Mouse (Mus musculus): Measurements from ENCODE around the gene Nhlh1. TPM values are rescaled to one million over a fixed set of nuclear protein-coding genes. Genes with fewer than 3 reads are reported as not detected.

The Nhlh1 gene
- total RNA-seq, 2 experiments from 2014 or later, result not detected

DNA sequence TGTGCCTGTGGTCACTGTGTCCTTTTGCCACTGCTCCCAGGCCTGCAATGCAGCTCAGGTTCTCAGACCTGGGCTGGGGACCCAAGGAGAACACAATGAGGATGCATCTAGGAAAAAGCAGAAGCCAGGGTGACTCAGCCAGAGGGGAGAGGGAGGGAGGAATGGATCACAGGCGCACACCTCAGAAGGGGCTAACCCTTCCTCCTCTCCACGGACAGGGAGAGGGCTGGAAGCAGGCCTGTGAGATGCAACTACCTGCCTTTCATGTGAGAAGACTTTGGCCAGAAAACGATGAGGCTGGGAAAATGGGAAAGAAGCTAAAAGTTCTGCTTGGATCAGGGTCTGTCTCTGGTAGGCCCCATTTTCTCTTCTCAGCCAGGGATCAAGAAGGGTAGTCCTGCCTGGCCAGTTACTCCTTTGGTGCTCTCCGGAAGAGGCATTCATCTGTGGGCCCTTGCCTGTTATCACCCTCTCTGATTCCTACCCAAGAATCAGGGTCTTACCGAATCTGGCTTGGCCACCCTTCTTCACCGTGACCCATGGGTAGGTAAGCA lies 39.8 kb downstream of the Nhlh1 start:
- peak; percentile 57; the same call in 1 of the 2 replicates for ATAC-seq (replicated peaks; ENCODE audit: poor library complexity)

DNA sequence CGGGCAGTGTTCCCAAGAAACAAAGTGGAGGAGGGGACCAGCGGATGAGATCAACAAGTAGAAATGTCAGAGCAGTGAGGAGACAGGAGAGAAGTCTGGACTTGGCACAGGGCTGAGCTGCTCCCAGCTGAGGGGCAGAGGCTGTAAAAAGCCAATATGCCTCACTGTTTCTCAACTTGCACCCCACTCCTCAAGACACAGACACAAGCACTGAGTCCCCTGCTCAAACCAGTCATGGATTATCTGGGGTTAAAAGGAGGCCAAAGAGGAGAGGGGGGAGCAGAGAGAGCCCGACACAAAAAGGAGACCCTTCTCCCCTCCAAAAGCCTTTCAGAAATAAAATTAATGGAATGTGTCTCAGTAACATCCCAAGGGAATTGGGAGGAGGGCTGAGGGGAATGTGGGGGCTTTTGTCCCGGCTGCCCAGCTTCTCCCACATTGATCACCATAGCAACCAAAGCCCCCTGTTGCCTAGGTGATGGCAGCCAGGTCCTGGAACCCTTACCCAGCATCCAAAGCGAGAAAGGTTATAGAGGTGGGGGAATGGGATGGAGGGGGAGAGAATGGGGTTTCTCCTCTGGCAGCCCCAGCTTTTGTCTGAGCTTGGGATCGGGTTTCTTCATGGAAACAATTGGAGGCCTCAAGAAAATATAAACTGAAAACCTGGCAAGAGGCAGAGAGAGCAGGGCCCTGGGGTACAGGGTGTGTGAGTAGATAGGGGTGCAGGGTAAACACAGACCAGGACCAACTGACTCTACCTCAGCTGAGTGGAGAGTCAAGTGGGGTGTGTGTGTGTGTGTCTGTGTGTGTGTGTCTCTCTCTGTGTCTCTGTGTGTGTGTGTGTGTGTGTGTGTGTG lies 40.5 kb downstream of the Nhlh1 start:
- no peak for ATAC-seq (replicated peaks; ENCODE audit: poor library complexity)

DNA sequence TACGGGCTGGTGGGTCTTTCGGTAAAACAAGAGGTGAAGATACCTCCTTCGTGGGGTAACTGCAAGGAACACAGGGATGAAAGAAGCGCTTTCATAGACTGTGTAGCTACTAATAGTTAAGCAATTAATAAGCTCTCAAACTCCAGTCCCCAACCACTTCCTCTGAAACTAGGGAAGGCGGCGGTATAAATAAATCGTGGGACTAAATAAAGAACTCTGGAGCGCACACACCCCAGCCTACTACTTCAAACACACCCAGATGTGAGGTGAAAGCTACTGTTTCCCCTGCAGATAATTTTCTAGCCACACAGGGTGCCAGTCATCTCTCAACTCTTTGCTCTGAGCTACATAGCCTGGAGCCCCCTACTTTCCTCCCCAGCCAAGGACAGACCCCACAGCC lies 41.3 kb downstream of the Nhlh1 start:
- ATAC-seq (replicated peaks; ENCODE audit: poor library complexity), result peak; percentile 47; the same call in 1 of the 2 replicates

DNA sequence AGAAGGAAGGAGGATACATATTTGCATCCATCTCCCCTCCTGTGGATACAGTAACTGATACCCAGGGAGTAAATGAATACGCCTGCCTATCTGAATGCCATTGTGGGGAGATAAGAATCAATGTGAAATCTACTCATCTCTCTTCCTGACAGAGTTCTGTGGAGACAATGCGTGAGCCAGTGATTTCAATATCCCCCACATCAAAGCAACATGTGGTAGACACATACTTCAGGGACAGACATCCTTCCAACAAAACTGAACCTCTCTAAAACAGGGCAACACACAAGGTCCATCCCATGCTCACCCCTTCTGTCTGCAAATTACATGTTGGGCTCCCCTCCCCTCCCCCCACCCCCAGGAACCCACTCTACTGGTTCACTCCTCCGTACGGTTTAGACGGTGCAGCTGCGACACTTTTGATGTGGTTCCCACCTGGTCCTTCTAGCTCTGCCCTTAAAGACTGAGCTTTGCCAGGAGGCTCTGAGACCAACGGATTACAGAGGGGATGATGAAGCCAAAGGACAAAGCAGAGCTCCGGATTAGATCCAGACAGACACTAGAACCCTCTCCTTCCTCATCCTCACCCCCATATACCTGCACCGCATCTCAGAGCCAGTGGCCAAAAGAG lies 41.9 kb downstream of the Nhlh1 start:
- no peak for ATAC-seq (replicated peaks; ENCODE audit: poor library complexity)

DNA sequence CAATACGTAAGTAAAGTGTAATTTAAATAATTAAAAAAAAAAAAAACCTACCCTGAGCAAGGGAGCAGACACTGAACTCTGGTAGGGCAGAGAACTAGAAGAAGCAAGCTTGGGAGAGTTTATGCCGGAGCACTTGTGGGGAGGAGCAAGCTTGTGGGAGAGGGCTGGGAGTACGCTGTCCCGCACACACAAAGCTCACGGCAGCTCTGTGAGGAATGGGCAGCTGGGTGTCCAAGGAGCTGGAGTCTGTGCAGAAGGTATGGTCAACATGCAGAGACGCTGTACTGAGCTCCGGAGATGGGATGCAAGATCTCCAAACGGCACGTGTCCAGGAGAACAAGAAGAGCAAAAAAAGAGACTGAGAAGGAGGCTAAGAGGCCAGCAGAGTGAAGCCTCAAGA lies 42.6 kb downstream of the Nhlh1 start:
- no peak for ATAC-seq (replicated peaks; ENCODE audit: poor library complexity)

DNA sequence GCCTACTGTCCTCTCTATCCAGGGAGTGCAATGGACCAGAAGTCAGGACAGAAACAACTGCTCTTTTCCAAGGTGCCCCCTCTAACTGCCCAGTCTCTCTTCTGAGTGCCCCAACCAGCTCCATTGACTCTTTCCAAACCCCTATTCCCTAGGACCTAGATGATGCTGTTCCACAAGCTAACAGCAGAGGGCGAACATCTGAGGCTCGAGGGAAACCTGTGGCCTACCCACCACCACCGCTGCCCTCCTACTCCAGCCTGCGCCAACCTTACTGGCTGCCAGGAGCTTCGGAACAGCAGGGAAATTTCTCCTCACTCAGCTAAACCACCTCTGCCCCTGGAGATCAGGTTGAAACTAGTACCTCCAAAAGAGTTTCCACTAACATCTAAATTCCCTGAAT lies 45.3 kb downstream of the Nhlh1 start:
- ATAC-seq (replicated peaks; ENCODE audit: poor library complexity), result peak; percentile 94

DNA sequence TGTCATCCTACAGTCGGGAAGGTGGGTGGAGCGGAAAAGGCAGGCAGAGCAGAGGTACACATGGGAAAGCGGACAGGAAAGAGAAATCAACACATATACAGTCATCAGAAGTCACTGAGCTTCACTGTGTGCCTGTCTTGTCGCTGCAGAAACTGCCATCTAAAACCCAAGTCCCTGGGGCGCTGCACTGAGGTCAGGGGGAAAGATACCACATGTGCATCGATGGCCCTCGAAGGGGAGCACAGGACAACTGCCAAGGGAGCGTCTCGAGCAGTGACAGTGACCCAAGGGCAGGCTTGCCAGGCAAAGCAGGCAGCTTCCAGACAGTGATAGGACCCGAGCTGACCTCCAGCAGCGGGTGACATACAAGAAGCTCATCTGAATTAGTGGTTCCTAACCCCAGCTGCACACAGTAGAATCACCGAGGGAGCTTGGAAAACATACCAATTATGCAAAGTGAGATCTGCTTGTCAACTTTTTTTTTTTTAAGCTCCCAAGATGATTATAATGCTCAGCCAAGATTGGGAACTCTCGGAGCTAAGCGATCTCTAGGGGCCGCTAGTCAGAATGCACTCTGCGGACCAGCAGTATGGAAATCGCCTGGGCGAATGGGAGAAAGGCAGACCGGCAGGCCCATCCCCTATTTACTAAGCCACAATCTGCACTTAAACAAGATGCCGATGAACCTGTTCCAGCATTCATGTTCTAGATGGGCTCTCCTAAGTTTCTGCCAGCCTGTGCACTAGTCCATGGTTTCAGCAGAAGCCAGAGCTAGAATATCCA lies 47.1 kb downstream of the Nhlh1 start:
- no peak for ATAC-seq (replicated peaks; ENCODE audit: poor library complexity)

DNA sequence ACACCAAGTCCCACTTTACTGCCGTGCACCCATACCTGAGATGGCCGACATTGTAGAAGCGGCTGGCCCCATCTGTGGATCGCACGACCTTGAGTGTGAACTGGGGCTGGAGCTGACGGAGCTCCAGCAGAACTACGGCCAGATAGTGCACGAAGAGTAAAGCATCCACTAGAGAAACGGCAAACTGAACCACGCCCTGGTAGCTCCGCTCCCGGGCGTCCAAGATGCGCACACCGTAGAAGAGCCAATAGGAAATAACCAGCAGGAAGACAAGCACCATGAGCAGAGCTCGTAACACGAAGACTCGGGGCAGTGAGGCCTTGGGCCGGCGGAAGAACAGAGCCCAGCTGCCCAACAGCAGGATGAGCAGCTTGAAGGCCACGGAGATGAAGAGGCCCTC lies 48.0 kb downstream of the Nhlh1 start:
- no peak for ATAC-seq (replicated peaks; ENCODE audit: poor library complexity)

DNA sequence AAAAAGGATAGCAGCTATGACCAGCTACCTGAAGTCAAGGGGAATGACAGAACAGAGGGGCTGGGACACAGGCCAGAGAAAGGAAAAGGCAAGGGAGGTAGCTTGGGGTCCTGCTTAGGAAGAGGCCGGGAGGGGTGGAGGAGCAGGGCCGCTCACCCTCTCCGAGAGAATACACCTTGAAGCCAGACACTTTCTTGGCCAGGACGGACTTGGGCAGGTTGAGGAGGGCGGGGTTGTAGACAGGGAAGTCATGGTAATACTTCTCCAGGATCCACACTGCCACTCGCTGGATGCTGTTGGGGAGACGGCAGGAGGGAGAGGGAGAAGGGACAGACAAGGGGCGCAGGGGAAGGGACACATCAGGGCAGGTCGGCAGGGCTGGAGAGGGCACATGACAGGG lies 49.0 kb downstream of the Nhlh1 start:
- no peak for ATAC-seq (replicated peaks; ENCODE audit: poor library complexity)

DNA sequence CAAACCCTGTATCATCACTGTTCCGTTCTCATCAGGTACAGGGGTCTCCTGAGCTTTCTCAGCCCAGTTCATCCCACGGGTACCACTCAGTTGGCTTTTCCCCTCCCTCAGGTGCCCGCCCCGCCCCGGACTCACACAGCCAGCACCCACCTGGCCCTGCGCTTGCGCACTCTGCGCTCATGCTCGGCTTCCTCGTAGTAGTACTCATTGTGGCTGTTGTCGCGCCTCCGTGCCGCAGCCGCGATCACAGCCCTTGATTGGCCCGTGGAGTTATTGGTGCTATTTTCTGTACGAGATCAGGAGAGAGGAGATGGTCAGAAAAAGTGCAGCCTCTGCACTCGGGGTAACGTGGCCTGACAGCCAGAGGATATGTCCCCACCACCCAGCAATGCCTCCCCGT lies 49.6 kb downstream of the Nhlh1 start:
- ATAC-seq (replicated peaks; ENCODE audit: poor library complexity), result no peak

Other genes starting within 250 kb of the Nhlh1 start
- gene Cd84, start 217.9 kb downstream of the Nhlh1 start, total RNA-seq (2015), result 34.0 and 36.0 TPM in 2 replicates
- gene Cd84, start 217.9 kb downstream of the Nhlh1 start, total RNA-seq (2017), result 47.9 and 55.2 TPM in 2 replicates
- 1.6 and 2.5 TPM in 2 replicates for gene Gm10521, start 161.9 kb downstream of the Nhlh1 start, total RNA-seq (2015)
- gene Gm10521, start 161.9 kb downstream of the Nhlh1 start, total RNA-seq (2017), result 1.6 and 2.4 TPM in 2 replicates
- 0.91 and 3.6 TPM in 2 replicates for gene Slamf6, start 140.1 kb downstream of the Nhlh1 start, total RNA-seq (2015)
- 1.0 and 1.8 TPM in 2 replicates for gene Slamf6, start 140.1 kb downstream of the Nhlh1 start, total RNA-seq (2017)
- 1.9 and 3.3 TPM in 2 replicates for gene Vangl2, start 29.1 kb downstream of the Nhlh1 start, total RNA-seq (2015)
- gene Vangl2, start 29.1 kb downstream of the Nhlh1 start, total RNA-seq (2017), result 1.1 and 1.7 TPM in 2 replicates
- 146 and 159 TPM in 2 replicates for gene Copa, start 25.0 kb upstream of the Nhlh1 start, total RNA-seq (2015)
- 140 and 152 TPM in 2 replicates for gene Copa, start 25.0 kb upstream of the Nhlh1 start, total RNA-seq (2017)
- gene Ncstn, start 25.2 kb upstream of the Nhlh1 start, total RNA-seq (2015), result 68.0 and 69.0 TPM in 2 replicates
- gene Ncstn, start 25.2 kb upstream of the Nhlh1 start, total RNA-seq (2017), result 26.3 and 35.5 TPM in 2 replicates
- gene Pex19, start 69.2 kb upstream of the Nhlh1 start, total RNA-seq (2015), result 24.2 and 24.9 TPM in 2 replicates
- gene Pex19, start 69.2 kb upstream of the Nhlh1 start, total RNA-seq (2017), result 31.2 and 38.4 TPM in 2 replicates
- gene Dcaf8, start 90.5 kb upstream of the Nhlh1 start, total RNA-seq (2015), result 26.0 and 46.0 TPM in 2 replicates
- 93.6 and 140 TPM in 2 replicates for gene Dcaf8, start 90.5 kb upstream of the Nhlh1 start, total RNA-seq (2017)
- 3.1 and 4.9 TPM in 2 replicates for gene Pea15a, start 149.2 kb upstream of the Nhlh1 start, total RNA-seq (2015)
- gene Pea15a, start 149.2 kb upstream of the Nhlh1 start, total RNA-seq (2017), result 2.2 and 2.6 TPM in 2 replicates
- gene Casq1, start 162.3 kb upstream of the Nhlh1 start, total RNA-seq (2015), result not detected in 2 replicates
- gene Casq1, start 162.3 kb upstream of the Nhlh1 start, total RNA-seq (2017), result not detected in 2 replicates
- not detected in 2 replicates for gene Atp1a4, start 200.8 kb upstream of the Nhlh1 start, total RNA-seq (2015)
- not detected in 2 replicates for gene Atp1a4, start 200.8 kb upstream of the Nhlh1 start, total RNA-seq (2017)
- 28.8 and 29.7 TPM in 2 replicates for gene Igsf8, start 204.1 kb upstream of the Nhlh1 start, total RNA-seq (2015)
- gene Igsf8, start 204.1 kb upstream of the Nhlh1 start, total RNA-seq (2017), result 25.5 and 30.6 TPM in 2 replicates
- gene Atp1a2, start 240.5 kb upstream of the Nhlh1 start, total RNA-seq (2015), result not detected in 2 replicates
- gene Atp1a2, start 240.5 kb upstream of the Nhlh1 start, total RNA-seq (2017), result not detected in 2 replicates